Mouse (Mus musculus): ENCODE results near the gene Tomm40l.

- peak; percentile 87 for TF ChIP-seq CTCF (IDR thresholded peaks at IDR 0.05; ENCODE audit: extremely low read depth, insufficient read depth, insufficient read length, insufficient replicate concordance)
- TF ChIP-seq POLR2A (IDR thresholded peaks at IDR 0.05; ENCODE audit: low read depth, low read length) = peak; percentile 77
Observed at GRCm38 (mm10) chr1:171246709-171247452, 24.6 kb upstream of the Tomm40l start.
